Mouse (Mus musculus): ENCODE results near the gene Mapkap1.

DNA sequence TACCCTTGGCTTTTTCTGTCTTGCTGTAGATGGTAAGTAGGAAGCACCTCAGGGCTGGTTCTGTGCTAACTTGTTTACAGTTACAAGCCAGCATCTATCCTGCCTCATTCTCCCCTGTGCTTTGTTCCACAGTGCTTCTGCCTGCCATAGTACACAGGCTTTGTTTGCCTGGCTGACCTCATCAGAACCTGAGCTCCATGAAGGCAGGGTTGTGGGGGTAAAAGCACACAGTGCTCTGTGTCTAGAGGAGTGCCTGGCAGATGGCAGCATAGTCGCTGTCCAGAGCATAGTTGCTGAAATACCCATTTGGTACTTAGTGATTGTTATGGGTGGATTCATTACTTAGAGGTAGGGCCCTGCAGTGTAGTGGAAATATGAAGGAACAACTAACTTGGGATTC, 13.7 kb downstream of the Mapkap1 start:
- no peak for TF ChIP-seq TAL1 (IDR thresholded peaks at IDR 0.05; ENCODE audit: low read length)
- TF ChIP-seq GATA1 (IDR thresholded peaks at IDR 0.05; ENCODE audit: low read length), result no peak
